Mouse (Mus musculus) limb, embryonic 15.5 days (tissue): Measurements from ENCODE around the gene Cnnm3. TPM values are rescaled to one million over a fixed set of nuclear protein-coding genes. Genes with fewer than 3 reads are reported as not detected.

Experiments
- ATAC-seq: fragments of 200-750 bp; cut with Nextera tagmentation; 2 replicates; pipeline ENCODE4 v1.8.0; 2017; ENCODE audit warnings: low read depth, moderate TSS enrichment; ENCODE audit not compliant: insufficient number of reproducible peaks, low FRiP score, low TSS enrichment
- H3K27ac ChIP-seq: fragments of 300-500 bp; sonication (generic); 2 replicates; pipeline ENCODE4 v1.5.1; 2015; ENCODE audit warnings: moderate library complexity, mild to moderate bottlenecking, inconsistent platforms
- H3K27me3 ChIP-seq: fragments of 300-500 bp; sonication (generic); 2 replicates; pipeline ENCODE4 v1.6.1; 2015; ENCODE audit warnings: inconsistent platforms
- H3K36me3 ChIP-seq: fragments of 300-500 bp; sonication (generic); 2 replicates; pipeline ENCODE4 v1.6.1; 2015; ENCODE audit warnings: inconsistent platforms
- H3K4me1 ChIP-seq: fragments of 300-500 bp; sonication (generic); 2 replicates; pipeline ENCODE4 v1.6.1; 2015; ENCODE audit warnings: inconsistent platforms
- H3K4me2 ChIP-seq: fragments of 300-500 bp; sonication (generic); 2 replicates; pipeline ENCODE4 v1.6.1; 2015; ENCODE audit warnings: mild to moderate bottlenecking, inconsistent platforms
- H3K4me3 ChIP-seq: fragments of 300-500 bp; sonication (generic); 2 replicates; pipeline ENCODE4 v1.5.1; 2015; ENCODE audit warnings: mild to moderate bottlenecking, inconsistent platforms
- H3K9ac ChIP-seq: fragments of 300-500 bp; sonication (generic); 2 replicates; pipeline ENCODE4 v1.6.1; 2015; ENCODE audit warnings: inconsistent platforms
- H3K9me3 ChIP-seq: fragments of 300-500 bp; sonication (generic); 2 replicates; pipeline ENCODE4 v1.6.1; 2016; ENCODE audit warnings: inconsistent platforms
- WGBS: fragments of 180-500 bp; shearing (Covaris S2); methylation state at CpG from one replicate; pipeline ENCODE4 v1.1.7; 2015; 5-methylcytosine and 5-hydroxymethylcytosine counted together
- polyA plus RNA-seq: library from polyadenylated mRNA; unstranded; fragments of >200 nt; fragmentation: Nextera tagmentation; extraction: Ambion mirVana; gene quantifications from 2 replicates; pipeline ENCODE4 v1.2.1, GENCODE M21; 2015

Gene Cnnm3
- polyA plus RNA-seq, 1 experiment from 2014 or later, result 3.2 TPM

DNA sequence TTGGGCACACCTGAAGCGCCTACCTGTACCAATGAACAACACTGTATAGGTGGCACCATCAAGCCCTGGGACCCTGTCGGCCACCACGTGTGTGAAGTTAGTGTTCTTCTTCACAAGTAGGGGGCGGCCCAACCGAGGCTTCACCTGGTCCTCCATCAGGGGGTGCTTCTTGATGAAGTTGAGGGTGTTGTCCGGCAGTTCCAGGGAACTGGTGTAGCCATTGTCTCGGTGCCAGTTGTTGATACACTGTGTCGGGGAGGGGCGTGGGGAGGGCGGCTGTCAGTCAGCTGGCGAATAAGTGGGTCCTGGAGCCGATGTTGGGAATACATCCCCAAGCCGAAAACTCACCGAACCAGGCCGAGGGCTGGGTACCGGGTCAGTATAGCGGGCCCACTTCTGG, 40.2 kb downstream of the Cnnm3 start:
- peaks cover 67% of the 10 kb centered on the region for H3K36me3 ChIP-seq
- 89% methylated on average over 17 of the region's 17 CpGs for WGBS
- no peak for ATAC-seq

DNA sequence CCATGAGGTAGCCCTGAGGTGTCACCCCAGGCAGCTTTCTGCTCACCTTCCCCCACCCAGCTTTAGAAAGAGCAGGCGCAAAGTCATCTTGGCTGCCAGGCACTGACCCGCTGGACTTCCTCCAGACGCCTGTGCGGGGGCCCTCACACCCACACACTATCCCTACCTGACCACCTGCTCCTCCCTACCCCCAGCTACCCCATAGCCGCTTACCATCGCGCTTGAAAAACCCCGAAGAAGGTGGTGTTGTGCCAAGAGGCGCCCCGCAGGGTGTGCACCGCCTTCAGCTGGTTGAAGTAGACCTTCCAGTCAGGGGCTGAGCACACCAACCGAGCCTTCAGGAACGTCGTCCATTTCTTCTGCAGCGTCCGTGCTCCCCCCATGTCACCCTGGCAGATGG, 40.8 kb downstream of the Cnnm3 start:
- Histone ChIP-seq H3K4me3 (no peak overlapping the region), H3K36me3 (peaks cover 67% of the 10 kb centered on the region), H3K9me3 (no peaks in the 10 kb centered on the region), H3K27me3 (no peaks in the 10 kb centered on the region), H3K4me2 (no peak overlapping the region), H3K4me1 (peaks cover 60% of the 10 kb centered on the region), H3K9ac (no peak overlapping the region), H3K27ac (no peak overlapping the region)
- ATAC-seq, result no peak
- 86% methylated on average over 16 of the region's 16 CpGs for WGBS

More for the DNA sequence above, 40.2 kb downstream of the Cnnm3 start:
- no peaks in the 10 kb centered on the region for H3K9me3 ChIP-seq
- H3K27ac ChIP-seq, result no peak overlapping the region
- H3K27me3 ChIP-seq, result no peaks in the 10 kb centered on the region
- H3K9ac ChIP-seq, result no peak overlapping the region
- no peak overlapping the region for H3K4me2 ChIP-seq
- peaks cover 62% of the 10 kb centered on the region for H3K4me1 ChIP-seq
- H3K4me3 ChIP-seq, result no peak overlapping the region

DNA sequence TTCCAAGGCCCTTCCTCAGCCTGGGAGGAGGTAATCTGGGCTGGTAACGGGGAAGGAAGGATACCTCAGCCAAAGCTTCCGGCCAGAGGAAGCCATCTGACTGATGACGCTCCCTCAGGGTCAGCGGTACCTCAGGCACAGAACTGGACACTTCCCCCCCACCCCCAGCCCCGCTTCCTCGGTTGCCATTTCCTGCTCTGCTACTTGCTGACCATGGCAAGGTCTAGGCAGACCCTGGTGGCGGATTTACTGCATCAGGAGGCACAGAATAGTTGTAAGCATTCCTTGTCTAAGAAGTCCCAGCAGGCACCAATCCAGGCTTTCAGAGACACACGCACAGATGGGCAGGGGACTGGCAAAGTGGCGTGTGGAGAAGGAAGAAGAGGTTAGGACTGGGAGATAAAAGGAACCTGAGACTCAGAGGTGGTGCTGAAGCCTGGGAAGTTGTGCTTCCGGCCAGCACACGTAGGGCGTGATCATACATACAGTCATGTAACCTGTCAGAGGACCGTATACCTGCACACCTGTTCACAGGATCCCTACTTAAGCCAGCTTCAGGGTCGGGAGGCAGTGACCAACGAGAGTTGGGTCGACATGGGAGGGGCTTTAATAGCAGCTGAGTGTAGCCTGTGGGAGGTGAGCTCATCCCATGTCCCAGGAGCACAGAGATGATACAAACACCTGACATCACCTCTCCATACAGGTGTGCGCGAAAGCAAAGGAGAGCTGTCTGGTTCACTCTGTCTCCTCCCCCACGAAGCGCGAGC, 43.1 kb downstream of the Cnnm3 start:
- no peak overlapping the region for H3K9ac ChIP-seq
- H3K4me3 ChIP-seq, result peak overlapping the region; percentile 94
- H3K4me2 ChIP-seq, result peak overlapping the region; percentile 82
- H3K36me3 ChIP-seq, result peaks cover 57% of the 10 kb centered on the region
- H3K9me3 ChIP-seq, result no peaks in the 10 kb centered on the region
- no peaks in the 10 kb centered on the region for H3K27me3 ChIP-seq
- 65% methylated on average over 21 of the region's 21 CpGs for WGBS
- H3K4me1 ChIP-seq, result peaks cover 52% of the 10 kb centered on the region
- no peak for ATAC-seq
- peak overlapping the region; percentile 99 for H3K27ac ChIP-seq

DNA sequence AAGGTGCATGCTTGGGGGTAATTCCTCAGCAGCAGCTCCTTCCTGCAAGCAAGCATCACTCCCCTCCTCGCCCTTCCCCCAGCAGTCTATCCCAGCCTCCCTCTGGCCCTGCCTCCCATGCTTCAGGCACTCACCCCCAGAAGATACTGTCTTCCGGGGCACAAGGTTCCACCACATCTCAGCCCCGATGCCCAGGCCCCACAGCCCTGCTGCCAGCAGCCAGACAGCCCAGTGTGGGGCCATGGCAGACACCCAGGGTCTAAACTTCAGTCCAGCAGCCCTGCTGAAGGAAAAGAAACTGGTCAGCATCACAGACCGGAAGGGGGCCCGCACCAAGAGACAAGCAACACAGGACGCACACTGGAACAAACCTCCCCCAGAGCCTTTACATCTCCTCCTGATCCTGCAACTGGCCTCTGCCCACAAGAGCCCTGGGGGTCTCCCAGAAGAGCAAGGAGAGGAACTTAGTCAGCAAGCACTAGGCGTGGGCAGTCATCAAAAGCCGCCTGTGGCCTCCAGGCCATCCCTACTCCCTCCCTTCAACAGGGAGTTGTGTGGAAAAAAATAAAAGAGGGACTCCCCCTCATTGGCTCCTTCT, 44.2 kb downstream of the Cnnm3 start:
- Histone ChIP-seq H3K27ac (peak overlapping the region; percentile 99), H3K4me3 (peak overlapping the region; percentile 94), H3K9me3 (no peaks in the 10 kb centered on the region), H3K4me2 (peak overlapping the region; percentile 82), H3K27me3 (no peaks in the 10 kb centered on the region), H3K4me1 (peaks cover 49% of the 10 kb centered on the region), H3K36me3 (peaks cover 46% of the 10 kb centered on the region), H3K9ac (peak overlapping the region; percentile 87)
- WGBS, result under 1% methylated on average over 8 of the region's 8 CpGs
- no peak for ATAC-seq

DNA sequence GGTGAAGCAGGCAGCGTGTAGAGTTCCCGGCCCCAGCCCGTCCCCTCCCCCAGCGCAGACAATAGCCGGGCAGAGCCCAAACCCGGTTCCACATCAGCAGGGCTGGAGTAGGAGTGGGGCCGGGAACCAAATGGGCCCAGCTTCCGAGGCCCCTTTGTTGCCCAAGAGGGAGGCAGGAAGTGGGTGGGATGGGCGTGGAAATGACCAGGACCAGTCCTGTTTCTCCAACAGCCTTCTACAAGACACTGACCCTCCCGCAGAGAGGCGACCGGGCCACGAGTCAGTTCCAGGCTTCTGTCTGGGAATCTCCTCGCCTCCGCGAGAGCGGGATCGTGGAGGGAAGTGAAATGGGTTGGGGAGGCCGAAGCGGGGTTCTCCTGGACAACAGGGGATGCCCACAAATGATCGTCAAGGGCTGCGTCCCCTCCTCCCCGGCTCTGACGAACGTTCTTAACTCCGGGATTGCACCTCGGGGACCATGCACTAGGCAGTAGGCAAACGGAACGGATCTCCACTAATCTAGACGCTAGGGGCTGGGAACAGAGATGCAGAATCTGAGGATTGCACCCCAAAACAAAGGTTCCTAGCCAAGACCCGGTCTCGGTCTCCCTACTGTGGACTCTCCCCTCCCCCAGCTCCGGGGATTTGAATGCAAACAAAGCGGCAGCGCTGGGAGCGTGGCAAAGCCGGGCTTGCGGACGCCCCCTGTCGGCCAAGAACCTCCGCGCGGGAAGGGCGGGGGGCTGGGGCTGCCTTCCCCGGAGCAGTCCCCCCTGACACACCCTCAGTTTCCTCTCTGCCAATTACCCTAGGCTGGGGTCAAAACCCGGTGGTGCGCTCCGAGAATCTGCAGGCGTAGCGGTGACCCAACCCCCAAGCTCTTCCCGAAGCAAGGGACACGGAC, 45.1 kb downstream of the Cnnm3 start:
- peak overlapping the region; percentile 99 for H3K27ac ChIP-seq

DNA sequence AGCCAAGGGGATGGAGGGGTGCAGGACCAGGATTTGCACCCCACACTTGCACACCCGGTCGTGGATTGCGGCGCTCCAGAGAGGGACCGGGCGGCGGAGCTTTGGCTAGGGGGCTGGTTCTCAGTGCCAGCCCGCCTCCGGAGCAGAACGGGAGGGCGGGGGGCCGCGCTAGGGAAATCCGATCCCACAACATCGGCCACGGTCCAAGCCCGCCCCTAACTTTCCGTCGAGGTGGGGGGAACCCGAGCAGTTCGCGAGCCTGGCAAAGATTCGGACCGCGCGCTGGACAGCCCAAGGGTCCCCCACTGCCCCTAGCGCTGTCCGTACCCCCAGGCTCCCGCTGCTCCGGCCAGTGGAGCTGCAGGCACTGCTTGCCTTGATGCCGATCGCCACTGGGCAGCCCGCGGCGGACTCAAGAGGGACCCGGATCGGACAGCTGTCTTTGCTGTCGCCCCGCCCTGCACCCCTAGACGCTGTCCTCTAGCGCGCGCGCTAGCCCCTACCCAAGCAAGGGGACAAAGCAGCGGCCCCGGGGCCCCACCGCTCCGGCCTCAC, 45.9 kb downstream of the Cnnm3 start:
- H3K4me1 ChIP-seq, result peaks cover 49% of the 10 kb centered on the region

More for the DNA sequence above, 45.1 kb downstream of the Cnnm3 start:
- H3K4me2 ChIP-seq, result peak overlapping the region; percentile 82
- H3K27me3 ChIP-seq, result no peaks in the 10 kb centered on the region
- H3K9ac ChIP-seq, result peak overlapping the region; percentile 87
- peaks cover 47% of the 10 kb centered on the region for H3K4me1 ChIP-seq
- ATAC-seq, result peak; percentile 72
- H3K36me3 ChIP-seq, result peaks cover 37% of the 10 kb centered on the region
- H3K4me3 ChIP-seq, result peak overlapping the region; percentile 94
- WGBS, result 0% methylated on average over 52 of the region's 52 CpGs
- H3K9me3 ChIP-seq, result no peaks in the 10 kb centered on the region

DNA sequence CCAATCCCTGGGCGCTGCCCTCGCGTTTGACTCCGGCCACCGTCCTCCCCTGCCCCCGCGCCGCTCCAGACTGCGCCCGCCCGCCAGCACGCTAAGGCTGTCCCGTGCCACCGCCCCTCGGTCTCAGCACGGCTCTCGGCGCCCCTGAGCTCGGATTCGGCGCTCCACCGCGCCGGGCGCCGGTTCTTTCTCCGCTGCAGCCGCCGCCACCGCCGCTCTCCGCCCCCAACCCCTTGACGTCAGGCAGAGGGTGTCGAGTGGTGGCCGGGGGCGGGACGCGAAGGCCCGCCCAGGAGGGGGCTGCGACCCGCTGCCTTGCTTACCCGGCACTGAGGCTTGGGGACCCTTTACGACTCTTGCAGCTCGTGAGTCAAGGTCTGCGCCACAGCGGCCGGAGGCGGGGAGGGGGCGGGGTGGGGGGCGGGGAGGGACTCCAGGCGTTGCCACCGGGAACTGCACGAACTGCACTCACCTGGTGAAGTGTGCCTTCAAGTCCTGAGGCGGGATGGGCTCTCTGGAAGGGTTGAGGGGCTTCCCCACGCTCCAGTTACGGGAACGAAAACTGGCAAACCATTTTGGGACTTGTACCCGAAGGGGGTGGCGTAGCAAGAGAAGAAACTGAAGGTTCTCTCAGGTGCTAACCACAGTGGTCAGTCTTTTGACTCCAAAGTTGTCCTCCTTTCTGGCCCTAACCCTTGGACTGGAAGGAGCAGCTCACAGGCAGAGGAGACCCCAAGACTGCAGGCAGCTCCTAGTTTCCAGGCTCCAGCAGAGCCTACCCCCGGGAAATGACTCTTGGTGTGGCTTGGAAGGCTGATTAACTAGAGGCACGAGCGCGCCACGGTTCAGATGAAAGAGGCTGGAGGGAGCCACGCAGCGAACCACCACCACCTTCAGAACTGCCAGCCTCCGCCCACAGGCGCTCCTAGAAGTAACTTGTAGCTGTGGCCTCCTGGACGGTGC, 46.6 kb downstream of the Cnnm3 start, which contains the start of gene Sema4c:
Sema4c (minus strand) TSS at position 319 of the 963 bp plus-strand sequence.
- H3K9ac ChIP-seq, result peak within 1 kb of the TSS; percentile 87
- peaks cover 22% of the 10 kb centered on the region for H3K36me3 ChIP-seq
- peak within 1 kb of the TSS; percentile 94 for H3K4me3 ChIP-seq
- H3K9me3 ChIP-seq, result no peaks in the 10 kb centered on the region
- H3K4me2 ChIP-seq, result peak within 1 kb of the TSS; percentile 82
- H3K27ac ChIP-seq, result peak within 1 kb of the TSS; percentile 99
- H3K27me3 ChIP-seq, result no peaks in the 10 kb centered on the region
- H3K4me1 ChIP-seq, result peaks cover 53% of the 10 kb centered on the region
- WGBS, result under 1% methylated on average over 64 of the region's 69 CpGs
- peak; percentile 59 for ATAC-seq

More for the DNA sequence above, 45.9 kb downstream of the Cnnm3 start:
- peak overlapping the region; percentile 94 for H3K4me3 ChIP-seq
- ATAC-seq, result peak; percentile 86
- H3K9me3 ChIP-seq, result no peaks in the 10 kb centered on the region
- H3K9ac ChIP-seq, result peak overlapping the region; percentile 87
- H3K27me3 ChIP-seq, result no peaks in the 10 kb centered on the region
- peak overlapping the region; percentile 82 for H3K4me2 ChIP-seq
- peak overlapping the region; percentile 99 for H3K27ac ChIP-seq
- peaks cover 30% of the 10 kb centered on the region for H3K36me3 ChIP-seq
- WGBS, result under 1% methylated on average over 47 of the region's 48 CpGs

DNA sequence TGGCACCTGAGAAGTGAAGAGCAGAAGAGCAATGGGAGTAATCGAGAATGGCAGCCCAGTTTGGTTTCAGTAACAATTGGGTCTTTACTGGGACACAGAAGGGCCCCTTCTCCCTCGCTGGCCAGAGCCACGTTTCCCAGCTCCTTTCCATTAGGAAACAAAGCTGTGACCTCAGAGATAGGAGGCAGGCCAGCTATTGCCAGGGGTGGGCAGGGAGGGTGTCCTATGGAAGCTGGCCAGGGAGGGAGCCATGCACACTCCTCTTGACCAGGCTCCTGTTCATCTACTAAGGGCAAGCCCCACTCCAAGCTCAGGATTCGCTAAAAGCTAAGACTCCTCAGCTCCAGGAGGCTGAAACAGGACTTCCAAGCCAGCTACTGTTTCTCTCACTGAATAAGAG, 47.6 kb downstream of the Cnnm3 start:
- no peak for ATAC-seq
- Histone ChIP-seq H3K4me1 (peaks cover 50% of the 10 kb centered on the region), H3K36me3 (peaks cover 13% of the 10 kb centered on the region), H3K27me3 (no peaks in the 10 kb centered on the region), H3K27ac (peak overlapping the region; percentile 99; the same call in 1 of the 2 replicates), H3K4me3 (peak overlapping the region; percentile 94; the same call in 1 of the 2 replicates), H3K9me3 (no peaks in the 10 kb centered on the region), H3K9ac (no peak overlapping the region), H3K4me2 (peak overlapping the region; percentile 82)
- WGBS, result 26% methylated on average over 4 of the region's 4 CpGs

DNA sequence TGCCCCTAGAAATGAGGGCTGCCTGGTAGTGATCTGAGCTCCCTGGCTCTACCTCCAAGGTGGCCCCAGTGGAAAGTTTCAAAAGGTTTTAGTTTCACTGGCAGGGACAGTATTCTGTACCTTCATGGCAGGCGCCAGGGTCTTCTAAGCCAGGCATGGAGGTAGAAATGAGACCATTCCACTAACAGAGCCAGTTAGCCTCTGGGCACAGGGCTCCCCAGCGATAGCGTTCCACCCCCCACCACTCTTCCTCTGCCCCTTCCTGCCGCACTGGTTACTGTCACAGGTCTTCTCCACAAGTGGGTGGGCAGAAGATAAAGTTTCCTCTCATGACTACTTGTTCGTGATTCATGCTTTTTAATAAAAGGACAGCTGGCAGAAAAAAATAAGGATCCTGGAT, 48.2 kb downstream of the Cnnm3 start:
- peaks cover 6% of the 10 kb centered on the region for H3K36me3 ChIP-seq
- H3K9ac ChIP-seq, result no peak overlapping the region
- no peak overlapping the region for H3K4me2 ChIP-seq
- no peak overlapping the region for H3K4me3 ChIP-seq
- 60% methylated on average over 5 of the region's 5 CpGs for WGBS
- H3K4me1 ChIP-seq, result peaks cover 44% of the 10 kb centered on the region
- no peak for ATAC-seq
- H3K9me3 ChIP-seq, result no peaks in the 10 kb centered on the region
- no peaks in the 10 kb centered on the region for H3K27me3 ChIP-seq
- no peak overlapping the region for H3K27ac ChIP-seq

DNA sequence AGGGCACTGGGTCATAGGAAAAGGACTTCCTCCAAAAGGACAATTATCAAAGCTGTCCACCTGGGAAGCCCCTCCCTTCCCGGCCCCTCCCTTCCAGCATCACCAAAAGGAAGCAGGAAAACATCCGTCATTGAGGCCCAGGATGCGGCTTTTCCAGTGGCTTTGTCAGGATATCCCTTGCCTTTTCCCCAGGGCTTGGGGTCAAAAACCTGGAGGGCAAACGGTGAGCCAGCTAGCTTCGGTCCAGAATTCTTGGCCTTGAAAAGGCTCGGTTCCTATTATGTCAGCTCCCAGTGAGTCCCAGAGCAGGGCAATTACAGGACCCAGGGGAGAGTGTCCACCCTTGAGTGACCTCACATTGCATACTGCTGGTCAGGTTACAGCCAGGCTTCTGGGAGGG, 49.2 kb downstream of the Cnnm3 start:
- Histone ChIP-seq H3K27ac (no peak overlapping the region), H3K4me3 (no peak overlapping the region), H3K27me3 (no peaks in the 10 kb centered on the region), H3K9ac (no peak overlapping the region), H3K36me3 (no peaks in the 10 kb centered on the region), H3K4me2 (no peak overlapping the region), H3K9me3 (no peaks in the 10 kb centered on the region), H3K4me1 (peaks cover 36% of the 10 kb centered on the region)
- WGBS, result 56% methylated on average over 6 of the region's 6 CpGs
- no peak for ATAC-seq
